Mouse (Mus musculus): Measurements from ENCODE around the gene Capza1. TPM values are rescaled to one million over a fixed set of nuclear protein-coding genes. Genes with fewer than 3 reads are reported as not detected.

Gene Capza1
- polyA plus RNA-seq, 1 experiment from 2014 or later = 154 TPM

DNA sequence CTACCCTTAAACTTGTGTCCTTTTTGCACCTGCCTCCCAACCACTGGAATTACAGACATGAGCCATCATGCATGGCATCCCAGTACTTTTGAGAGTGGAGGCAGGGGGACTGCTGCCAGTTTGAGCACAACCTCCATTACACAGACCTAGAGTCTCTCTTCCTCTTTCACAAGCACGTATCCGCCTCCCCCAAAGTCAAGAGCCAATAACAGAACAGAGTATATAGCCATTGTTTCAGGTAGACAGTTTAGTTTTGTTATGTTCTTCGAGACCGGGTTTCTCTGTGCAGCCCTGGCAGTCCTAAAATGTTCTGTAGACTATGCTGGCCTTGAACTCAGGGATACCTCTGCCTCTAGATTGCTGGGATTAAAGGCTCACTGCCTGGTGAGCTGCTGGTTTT lies 52.1 kb downstream of the Capza1 start:
- Histone ChIP-seq H3K27ac (ENCODE audit: low read depth, low read length) (no peak overlapping the region), H3K9me3 (ENCODE audit: control insufficient read depth, low read length) (no peaks in the 10 kb centered on the region), H3K9ac (replicated peaks; ENCODE audit: low read depth, low read length) (no peak overlapping the region), H3K4me2 (ENCODE audit: low read depth, low read length) (no peak overlapping the region), H3K4me3 (ENCODE audit: low read depth, low read length) (no peak overlapping the region), H3K27me3 (ENCODE audit: control insufficient read depth, insufficient read depth, low read length) (no peaks in the 10 kb centered on the region), H3K4me1 (ENCODE audit: control insufficient read depth, insufficient read depth, low read length) (no peaks in the 10 kb centered on the region), H3K36me3 (ENCODE audit: control insufficient read depth, insufficient read depth, low read length) (no peaks in the 10 kb centered on the region)
- ATAC-seq (ENCODE audit: low read depth) = no peak
- 85% methylated on average over 4 of the region's 4 CpGs for WGBS

DNA sequence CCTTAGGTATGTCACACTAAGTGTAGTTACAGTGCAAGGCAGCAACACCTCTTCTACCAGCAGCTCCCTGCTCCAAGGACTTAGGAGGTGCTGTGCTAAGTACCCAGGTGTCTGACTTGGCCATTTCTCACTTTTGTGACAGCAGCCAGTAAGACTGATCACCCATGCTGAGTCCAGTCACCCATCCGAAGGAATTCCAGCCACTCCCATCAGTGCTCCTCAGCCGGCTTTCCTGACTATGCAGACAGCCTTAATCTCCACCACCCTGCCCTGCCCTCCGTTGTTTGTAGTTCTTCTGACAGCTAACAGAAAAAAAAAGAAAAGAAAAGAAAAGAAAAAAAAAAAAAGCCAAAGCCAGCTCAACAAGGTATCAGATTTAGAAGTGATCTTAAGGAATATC lies 52.6 kb downstream of the Capza1 start:
- no peaks in the 10 kb centered on the region for H3K4me1 ChIP-seq (ENCODE audit: control insufficient read depth, insufficient read depth, low read length)
- ATAC-seq (ENCODE audit: low read depth) = no peak
- 44% methylated on average over 3 of the region's 3 CpGs for WGBS

DNA sequence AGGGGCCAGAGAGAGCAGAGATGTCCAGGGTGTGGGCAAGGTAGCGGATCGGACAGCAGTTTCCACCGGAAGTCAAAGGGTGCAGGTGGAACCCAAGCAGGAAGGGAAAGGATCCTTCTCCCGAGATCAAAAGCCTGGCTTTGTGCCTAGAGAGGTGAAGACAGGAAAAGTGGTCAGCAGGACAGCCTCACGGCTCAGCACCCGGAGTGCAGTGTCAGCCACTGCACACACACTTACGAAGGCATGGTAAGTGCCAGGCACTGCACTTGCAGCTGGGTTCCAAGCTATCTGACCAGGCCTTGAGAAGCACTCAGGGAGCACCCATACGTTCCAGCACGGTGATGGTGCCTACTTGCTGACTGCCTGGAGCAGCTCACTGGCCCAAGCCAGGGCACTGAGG lies 58.8 kb downstream of the Capza1 start:
- Histone ChIP-seq H3K36me3 (ENCODE audit: control insufficient read depth, insufficient read depth, low read length) (no peaks in the 10 kb centered on the region; the same call in 1 of the 2 replicates), H3K9me3 (ENCODE audit: control insufficient read depth, low read length) (no peaks in the 10 kb centered on the region), H3K27me3 (ENCODE audit: control insufficient read depth, insufficient read depth, low read length) (no peaks in the 10 kb centered on the region), H3K27ac (ENCODE audit: low read depth, low read length) (no peak overlapping the region), H3K4me1 (ENCODE audit: control insufficient read depth, insufficient read depth, low read length) (no peaks in the 10 kb centered on the region), H3K4me2 (ENCODE audit: low read depth, low read length) (no peak overlapping the region), H3K4me3 (ENCODE audit: low read depth, low read length) (no peak overlapping the region), H3K9ac (replicated peaks; ENCODE audit: low read depth, low read length) (no peak overlapping the region)
- no peak for ATAC-seq (ENCODE audit: low read depth)
- WGBS = 87% methylated on average over 9 of the region's 9 CpGs

More for the DNA sequence above, 52.6 kb downstream of the Capza1 start:
- no peaks in the 10 kb centered on the region for H3K36me3 ChIP-seq (ENCODE audit: control insufficient read depth, insufficient read depth, low read length)
- H3K27me3 ChIP-seq (ENCODE audit: control insufficient read depth, insufficient read depth, low read length) = no peaks in the 10 kb centered on the region
- no peak overlapping the region for H3K9ac ChIP-seq (replicated peaks; ENCODE audit: low read depth, low read length)
- no peak overlapping the region for H3K27ac ChIP-seq (ENCODE audit: low read depth, low read length)
- no peak overlapping the region for H3K4me2 ChIP-seq (ENCODE audit: low read depth, low read length)
- no peak overlapping the region for H3K4me3 ChIP-seq (ENCODE audit: low read depth, low read length)
- H3K9me3 ChIP-seq (ENCODE audit: control insufficient read depth, low read length) = no peaks in the 10 kb centered on the region

DNA sequence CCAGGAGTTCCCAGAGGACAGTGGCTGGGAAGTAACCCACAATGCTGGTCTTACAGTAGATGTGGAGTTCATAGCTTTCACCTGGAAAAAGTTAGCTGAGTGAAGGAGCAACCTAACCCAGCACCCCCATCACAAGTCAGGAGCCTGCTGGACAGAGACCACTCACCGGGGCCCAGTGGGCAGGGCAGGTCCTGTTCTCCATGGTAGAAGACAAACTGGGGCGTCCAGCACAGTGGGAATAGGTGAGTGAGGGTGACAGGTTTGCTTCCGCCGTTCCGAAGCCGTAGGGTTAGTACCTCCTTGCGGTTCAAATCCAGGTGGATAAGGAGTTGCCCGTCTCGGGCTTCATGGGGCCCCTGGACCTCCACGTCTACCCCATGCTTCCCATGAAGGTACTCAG lies 60.0 kb downstream of the Capza1 start:
- no peak overlapping the region for H3K27ac ChIP-seq (ENCODE audit: low read depth, low read length)
- WGBS = 96% methylated on average over 10 of the region's 10 CpGs
- no peaks in the 10 kb centered on the region for H3K27me3 ChIP-seq (ENCODE audit: control insufficient read depth, insufficient read depth, low read length)
- no peaks in the 10 kb centered on the region; the same call in 1 of the 2 replicates for H3K36me3 ChIP-seq (ENCODE audit: control insufficient read depth, insufficient read depth, low read length)
- no peak overlapping the region for H3K9ac ChIP-seq (replicated peaks; ENCODE audit: low read depth, low read length)
- H3K4me3 ChIP-seq (ENCODE audit: low read depth, low read length) = no peak overlapping the region
- H3K4me1 ChIP-seq (ENCODE audit: control insufficient read depth, insufficient read depth, low read length) = no peaks in the 10 kb centered on the region
- no peaks in the 10 kb centered on the region for H3K9me3 ChIP-seq (ENCODE audit: control insufficient read depth, low read length)
- no peak overlapping the region for H3K4me2 ChIP-seq (ENCODE audit: low read depth, low read length)
- no peak for ATAC-seq (ENCODE audit: low read depth)

DNA sequence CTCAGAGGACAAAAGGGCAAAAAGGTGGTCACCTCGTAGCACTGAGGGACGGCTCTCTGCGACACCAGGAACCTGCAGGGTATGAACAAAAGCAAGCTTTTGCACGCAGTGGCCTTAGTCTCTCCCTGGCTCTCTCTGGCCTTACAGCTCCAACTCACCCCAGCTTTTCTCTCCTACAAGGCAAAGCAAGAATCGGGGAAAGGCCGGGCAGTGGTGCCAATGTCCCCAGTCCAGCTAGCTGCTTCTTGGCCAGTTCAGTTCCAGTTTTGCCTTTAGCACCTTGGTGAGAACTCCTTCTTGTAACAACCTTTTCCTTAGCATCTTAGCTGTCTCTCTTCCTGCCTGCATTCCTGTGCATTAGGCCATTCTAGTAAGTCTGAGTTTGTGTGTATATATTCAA lies 62.8 kb downstream of the Capza1 start:
- Histone ChIP-seq H3K4me2 (ENCODE audit: low read depth, low read length) (no peak overlapping the region), H3K4me3 (ENCODE audit: low read depth, low read length) (no peak overlapping the region), H3K9me3 (ENCODE audit: control insufficient read depth, low read length) (no peaks in the 10 kb centered on the region), H3K27ac (ENCODE audit: low read depth, low read length) (no peak overlapping the region), H3K9ac (replicated peaks; ENCODE audit: low read depth, low read length) (no peak overlapping the region), H3K4me1 (ENCODE audit: control insufficient read depth, insufficient read depth, low read length) (no peaks in the 10 kb centered on the region), H3K27me3 (ENCODE audit: control insufficient read depth, insufficient read depth, low read length) (no peaks in the 10 kb centered on the region), H3K36me3 (ENCODE audit: control insufficient read depth, insufficient read depth, low read length) (no peaks in the 10 kb centered on the region; the same call in 1 of the 2 replicates)
- ATAC-seq (ENCODE audit: low read depth) = no peak
- 92% methylated on average over 6 of the region's 6 CpGs for WGBS

DNA sequence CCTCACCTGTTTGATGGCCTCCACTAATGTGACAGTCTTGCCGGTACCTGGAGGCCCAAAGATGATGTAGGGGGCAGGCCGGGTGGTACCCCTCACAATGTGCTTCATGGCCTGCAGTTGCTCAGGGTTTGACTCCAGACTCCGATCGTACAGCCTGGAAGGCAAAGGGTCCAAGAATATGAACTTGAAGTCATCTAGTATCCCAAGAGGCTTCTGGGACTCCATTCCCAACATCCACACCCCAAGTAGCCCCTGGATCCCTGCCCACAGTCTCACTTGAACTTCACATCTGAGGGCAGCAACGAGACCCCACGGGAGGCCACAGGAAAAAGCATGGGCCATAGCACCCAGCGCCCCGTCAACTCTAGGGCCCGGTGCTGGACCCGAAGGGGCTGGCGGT lies 63.6 kb downstream of the Capza1 start:
- Histone ChIP-seq H3K36me3 (ENCODE audit: control insufficient read depth, insufficient read depth, low read length) (no peaks in the 10 kb centered on the region; the same call in 1 of the 2 replicates), H3K27ac (ENCODE audit: low read depth, low read length) (no peak overlapping the region), H3K4me1 (ENCODE audit: control insufficient read depth, insufficient read depth, low read length) (no peaks in the 10 kb centered on the region), H3K9me3 (ENCODE audit: control insufficient read depth, low read length) (no peaks in the 10 kb centered on the region), H3K4me2 (ENCODE audit: low read depth, low read length) (no peak overlapping the region), H3K4me3 (ENCODE audit: low read depth, low read length) (no peak overlapping the region), H3K27me3 (ENCODE audit: control insufficient read depth, insufficient read depth, low read length) (no peaks in the 10 kb centered on the region), H3K9ac (replicated peaks; ENCODE audit: low read depth, low read length) (no peak overlapping the region)
- ATAC-seq (ENCODE audit: low read depth) = no peak
- 97% methylated on average over 11 of the region's 11 CpGs for WGBS

DNA sequence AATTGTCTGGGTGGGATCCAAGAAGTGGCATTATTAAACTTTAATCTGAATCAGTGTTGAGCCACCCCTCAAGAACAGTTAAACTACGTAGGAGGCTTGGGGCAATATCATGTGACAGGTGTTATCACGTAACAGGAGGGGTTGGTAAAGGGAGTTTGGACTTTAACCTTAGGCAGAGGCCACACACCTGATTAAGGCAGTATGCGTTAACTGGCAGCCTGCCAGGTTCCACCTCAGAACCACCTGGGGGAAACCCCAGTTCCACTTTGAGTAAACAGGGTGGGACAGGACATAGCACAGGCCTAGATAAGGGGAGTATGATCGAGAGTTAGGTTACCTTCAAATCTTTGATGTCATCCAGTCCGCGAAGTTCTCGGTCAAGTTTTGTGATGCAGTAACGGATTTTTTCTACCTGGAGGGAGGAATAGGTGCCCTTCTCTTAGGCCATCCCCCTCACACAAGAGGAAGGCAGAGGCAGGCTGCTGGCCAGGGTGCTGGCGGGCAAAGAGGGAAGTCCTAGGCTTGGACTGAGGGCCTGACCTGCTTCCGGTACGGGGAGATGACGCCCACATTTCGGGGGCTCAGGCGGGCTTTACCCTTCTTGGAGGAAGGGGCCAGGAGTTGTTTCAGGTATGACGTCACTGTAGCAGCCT lies 67.7 kb downstream of the Capza1 start:
- H3K4me3 ChIP-seq (ENCODE audit: low read depth, low read length) = no peak overlapping the region
- no peak overlapping the region for H3K9ac ChIP-seq (replicated peaks; ENCODE audit: low read depth, low read length)
- peaks cover 6% of the 10 kb centered on the region; the same call in 1 of the 2 replicates for H3K4me1 ChIP-seq (ENCODE audit: control insufficient read depth, insufficient read depth, low read length)
- H3K27me3 ChIP-seq (ENCODE audit: control insufficient read depth, insufficient read depth, low read length) = no peaks in the 10 kb centered on the region
- H3K27ac ChIP-seq (ENCODE audit: low read depth, low read length) = no peak overlapping the region
- no peak overlapping the region for H3K4me2 ChIP-seq (ENCODE audit: low read depth, low read length)
- 91% methylated on average over 15 of the region's 15 CpGs for WGBS
- no peaks in the 10 kb centered on the region; the same call in 1 of the 2 replicates for H3K36me3 ChIP-seq (ENCODE audit: control insufficient read depth, insufficient read depth, low read length)
- no peak for ATAC-seq (ENCODE audit: low read depth)
- H3K9me3 ChIP-seq (ENCODE audit: control insufficient read depth, low read length) = no peaks in the 10 kb centered on the region

DNA sequence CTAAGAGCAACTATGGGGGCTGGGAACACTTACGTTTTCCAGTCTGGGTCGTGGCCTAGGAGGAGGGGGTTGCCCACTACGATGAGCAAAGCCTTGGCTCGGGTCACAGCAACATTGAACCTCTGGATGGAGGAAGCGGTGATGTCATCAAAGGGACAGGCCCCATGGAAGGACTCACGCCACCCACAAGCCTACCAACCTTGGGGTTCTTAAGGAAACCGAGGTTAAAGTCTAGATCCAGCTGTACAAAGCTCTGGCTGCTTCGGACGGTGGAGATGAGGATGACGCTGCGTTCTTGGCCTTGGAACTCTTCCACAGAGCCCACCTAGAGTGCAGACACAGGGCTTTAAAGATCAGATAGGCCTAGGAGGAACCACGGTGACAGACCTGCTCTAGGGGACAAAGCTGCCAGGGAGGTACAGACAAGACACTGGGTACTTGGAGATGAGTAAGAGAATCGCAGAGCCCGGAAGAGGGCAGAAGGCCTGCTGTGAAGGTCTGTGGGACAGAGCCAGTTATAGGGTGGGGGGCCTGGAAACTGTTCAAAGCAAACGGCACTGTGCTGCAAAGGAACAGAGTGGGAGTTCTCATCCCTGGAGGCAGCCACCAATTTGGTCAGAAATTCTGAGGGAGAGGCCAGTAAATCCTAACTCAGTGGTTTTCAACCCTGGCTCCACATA lies 68.5 kb downstream of the Capza1 start:
- Histone ChIP-seq H3K27ac (ENCODE audit: low read depth, low read length) (no peak overlapping the region), H3K9me3 (ENCODE audit: control insufficient read depth, low read length) (no peaks in the 10 kb centered on the region), H3K4me2 (ENCODE audit: low read depth, low read length) (no peak overlapping the region), H3K4me1 (ENCODE audit: control insufficient read depth, insufficient read depth, low read length) (peaks cover 6% of the 10 kb centered on the region; the same call in 1 of the 2 replicates), H3K27me3 (ENCODE audit: control insufficient read depth, insufficient read depth, low read length) (no peaks in the 10 kb centered on the region), H3K9ac (replicated peaks; ENCODE audit: low read depth, low read length) (no peak overlapping the region), H3K4me3 (ENCODE audit: low read depth, low read length) (no peak overlapping the region), H3K36me3 (ENCODE audit: control insufficient read depth, insufficient read depth, low read length) (no peaks in the 10 kb centered on the region)
- ATAC-seq (ENCODE audit: low read depth) = no peak
- WGBS = 57% methylated on average over 15 of the region's 15 CpGs

DNA sequence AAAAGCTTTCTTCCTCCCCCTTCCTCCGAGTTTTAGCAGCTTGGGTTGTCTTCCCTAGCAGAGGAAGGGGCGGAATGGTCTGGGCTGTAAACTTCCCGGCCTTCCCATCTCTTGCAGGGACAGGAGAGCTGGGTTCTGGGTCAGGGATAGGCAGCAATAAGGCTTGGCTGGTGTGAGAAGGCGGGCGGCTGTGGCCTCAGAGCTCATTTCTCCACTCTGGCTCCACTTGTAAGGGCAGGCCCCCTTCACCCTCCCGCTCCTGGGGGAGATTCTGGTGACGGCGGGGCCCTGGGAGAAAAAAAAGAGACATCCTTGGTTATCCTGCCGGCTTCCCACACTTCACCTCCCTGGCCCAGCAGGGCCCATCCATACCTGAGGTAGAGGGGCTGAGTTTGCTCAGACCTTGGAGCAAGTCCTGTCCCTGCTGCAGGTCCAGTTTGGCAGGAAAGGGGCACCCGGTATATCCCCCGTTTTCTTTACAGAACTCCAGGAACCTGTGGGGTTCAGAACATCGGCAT lies 69.3 kb downstream of the Capza1 start:
- Histone ChIP-seq H3K4me1 (ENCODE audit: control insufficient read depth, insufficient read depth, low read length) (peaks cover 6% of the 10 kb centered on the region; the same call in 1 of the 2 replicates), H3K9me3 (ENCODE audit: control insufficient read depth, low read length) (no peaks in the 10 kb centered on the region), H3K4me3 (ENCODE audit: low read depth, low read length) (no peak overlapping the region), H3K9ac (replicated peaks; ENCODE audit: low read depth, low read length) (no peak overlapping the region), H3K27me3 (ENCODE audit: control insufficient read depth, insufficient read depth, low read length) (no peaks in the 10 kb centered on the region), H3K4me2 (ENCODE audit: low read depth, low read length) (no peak overlapping the region), H3K27ac (ENCODE audit: low read depth, low read length) (no peak overlapping the region), H3K36me3 (ENCODE audit: control insufficient read depth, insufficient read depth, low read length) (no peaks in the 10 kb centered on the region)
- WGBS = 50% methylated on average over 12 of the region's 12 CpGs
- no peak for ATAC-seq (ENCODE audit: low read depth)
